Mouse (Mus musculus): ENCODE data around the gene Siah3. TPM values are rescaled to one million over a fixed set of nuclear protein-coding genes. Genes with fewer than 3 reads are reported as not detected.
"Not testable (repeated sequence)": the region's sequence is repeated elsewhere in the genome, so short reads cannot be mapped to it uniquely, and the experiment has no call there.

The Siah3 gene
- under 1 TPM in 1 of 2 experiments, not detected in 1; 0.13 TPM for total RNA-seq (2021)
- long read RNA-seq, experiment 1, result 0 reads
- long read RNA-seq, experiment 2, result 0 reads

GRCm38 (mm10) chr14:75455743-75456421, at the start of gene Siah3:
Gene Siah3, plus strand, starts transcription at chr14:75455982.
- no peak for DNase-seq (ENCODE audit: low spot score in 2 of 2)

GRCm38 (mm10) chr14:75409772-75410171, 46.0 kb upstream of the Siah3 start:
- no peak for DNase-seq (ENCODE audit: low spot score in 2 of 2)

- DNase-seq (ENCODE audit: low spot score in 2 of 2), result no peak
Observed at GRCm38 (mm10) chr14:75410392-75410791, 45.4 kb upstream of the Siah3 start.

GRCm38 (mm10) chr14:75418721-75419120, 37.1 kb upstream of the Siah3 start:
- DNase-seq (ENCODE audit: low spot score in 2 of 2), result no peak

GRCm38 (mm10) chr14:75419876-75420275, 35.9 kb upstream of the Siah3 start:
- no peak for DNase-seq (ENCODE audit: low spot score in 2 of 2)

GRCm38 (mm10) chr14:75420811-75421210, 35.0 kb upstream of the Siah3 start:
- DNase-seq (ENCODE audit: low spot score in 2 of 2), result no peak

GRCm38 (mm10) chr14:75431173-75431786, 24.5 kb upstream of the Siah3 start:
- no peak for DNase-seq (ENCODE audit: low spot score in 2 of 2)

- no peak for DNase-seq (ENCODE audit: low spot score in 2 of 2)
Observed at GRCm38 (mm10) chr14:75432850-75433249, 22.9 kb upstream of the Siah3 start.

- DNase-seq (ENCODE audit: low spot score in 2 of 2), result no peak
Observed at GRCm38 (mm10) chr14:75434576-75434975, 21.2 kb upstream of the Siah3 start.

- no peak for DNase-seq (ENCODE audit: low spot score in 2 of 2)
Observed at GRCm38 (mm10) chr14:75444486-75445105, 11.2 kb upstream of the Siah3 start.

GRCm38 (mm10) chr14:75445281-75445947, 10.4 kb upstream of the Siah3 start:
- DNase-seq (ENCODE audit: low spot score in 2 of 2), result peak; percentile 50

GRCm38 (mm10) chr14:75445948-75446281, 9.9 kb upstream of the Siah3 start:
- DNase-seq (ENCODE audit: low spot score in 2 of 2), result no peak

GRCm38 (mm10) chr14:75446314-75446713, 9.5 kb upstream of the Siah3 start:
- DNase-seq (ENCODE audit: low spot score in 2 of 2), result not testable (repeated sequence)

- no peak for DNase-seq (ENCODE audit: low spot score in 2 of 2)
Observed at GRCm38 (mm10) chr14:75453906-75454305, 1.9 kb upstream of the Siah3 start.

- no peak for DNase-seq (ENCODE audit: low spot score in 2 of 2)
Observed at GRCm38 (mm10) chr14:75454716-75455115, 1.1 kb upstream of the Siah3 start.

GRCm38 (mm10) chr14:75455361-75455742, 430 bp upstream of the Siah3 start:
- DNase-seq (ENCODE audit: low spot score in 2 of 2), result no peak

- peak in 1 of 2 experiments; percentile 15 for DNase-seq (ENCODE audit: low spot score in 2 of 2)
Observed at GRCm38 (mm10) chr14:75456489-75457220, 873 bp downstream of the Siah3 start.

- DNase-seq (ENCODE audit: low spot score in 2 of 2), result no peak
Observed at GRCm38 (mm10) chr14:75457221-75457600, 1.4 kb downstream of the Siah3 start.

- no peak for DNase-seq (ENCODE audit: low spot score in 2 of 2)
Observed at GRCm38 (mm10) chr14:75459431-75459830, 3.6 kb downstream of the Siah3 start.

- no peak for DNase-seq (ENCODE audit: low spot score in 2 of 2)
Observed at GRCm38 (mm10) chr14:75459991-75460390, 4.2 kb downstream of the Siah3 start.

- no peak for DNase-seq (ENCODE audit: low spot score in 2 of 2)
Observed at GRCm38 (mm10) chr14:75460436-75460835, 4.7 kb downstream of the Siah3 start.
